Mouse (Mus musculus): ENCODE data around the gene Hsd11b2. TPM values are rescaled to one million over a fixed set of nuclear protein-coding genes. Genes with fewer than 3 reads are reported as not detected.

The Hsd11b2 gene
- polyA plus RNA-seq, 1 experiment from 2014 or later: 0.15 TPM

DNA sequence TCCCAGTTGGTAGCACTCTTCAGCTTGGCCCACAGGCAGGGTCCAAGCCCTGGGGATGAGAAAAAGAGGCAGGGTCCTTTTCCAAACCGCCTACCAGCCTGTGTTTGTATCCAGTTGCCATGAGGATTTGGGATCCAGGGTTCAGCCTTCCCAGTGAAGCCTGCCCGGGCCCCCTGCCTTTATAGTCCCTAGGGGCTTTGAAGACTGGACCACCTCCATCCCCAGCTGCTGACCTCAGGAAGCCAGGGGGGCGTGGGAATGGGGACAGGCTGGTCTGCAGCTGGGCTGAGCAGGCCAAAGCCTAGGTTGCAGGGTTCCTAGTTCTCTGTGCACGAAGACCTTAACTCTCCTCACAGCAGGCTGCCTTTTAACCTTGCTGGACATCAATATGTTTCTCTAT lies 43.3 kb upstream of the Hsd11b2 start:
- peaks cover 12% of the 10 kb centered on the region; the same call in 1 of the 2 replicates for H3K27me3 ChIP-seq
- no peak overlapping the region for H3K4me2 ChIP-seq
- H3K9me3 ChIP-seq (replicated peaks): no peaks in the 10 kb centered on the region
- H3K36me3 ChIP-seq: no peaks in the 10 kb centered on the region
- no peak overlapping the region for H3K4me3 ChIP-seq
- ATAC-seq (replicated peaks; ENCODE audit: insufficient number of reproducible peaks, insufficient read depth, low FRiP score, low read depth): no peak
- H3K9ac ChIP-seq: no peak overlapping the region
- H3K27ac ChIP-seq: peak overlapping the region; percentile 34; the same call in 1 of the 2 replicates
- peaks cover 58% of the 10 kb centered on the region for H3K4me1 ChIP-seq (replicated peaks)
- 65% methylated on average over 4 of the region's 4 CpGs for WGBS

DNA sequence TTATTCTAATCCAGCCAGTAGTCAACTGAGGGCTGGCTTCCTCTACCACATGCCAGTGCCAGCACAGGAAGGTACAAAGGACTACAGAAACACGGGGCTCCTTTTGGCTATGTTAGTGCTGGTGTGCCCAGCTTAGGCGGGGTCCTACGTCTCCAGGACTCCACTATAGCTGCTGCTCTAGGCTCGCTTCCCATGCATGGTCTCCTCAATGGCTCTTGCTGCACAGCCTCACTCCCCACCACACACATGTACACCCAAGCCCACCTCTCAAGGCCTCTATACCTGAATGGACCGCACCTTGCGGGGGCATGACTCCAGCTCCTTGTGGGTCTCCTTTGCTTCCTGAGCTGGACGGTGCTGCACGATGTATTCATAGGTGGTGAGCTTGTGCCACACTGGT lies 42.8 kb upstream of the Hsd11b2 start:
- no peak for ATAC-seq (replicated peaks; ENCODE audit: insufficient number of reproducible peaks, insufficient read depth, low FRiP score, low read depth)
- 91% methylated on average over 8 of the region's 8 CpGs for WGBS
- H3K4me1 ChIP-seq (replicated peaks): peaks cover 56% of the 10 kb centered on the region
- H3K9me3 ChIP-seq (replicated peaks): no peaks in the 10 kb centered on the region
- H3K27me3 ChIP-seq: peaks cover 12% of the 10 kb centered on the region; the same call in 1 of the 2 replicates
- no peak overlapping the region for H3K9ac ChIP-seq
- no peak overlapping the region for H3K27ac ChIP-seq
- no peak overlapping the region for H3K4me3 ChIP-seq
- no peak overlapping the region for H3K4me2 ChIP-seq
- no peaks in the 10 kb centered on the region for H3K36me3 ChIP-seq

- ATAC-seq (replicated peaks; ENCODE audit: insufficient number of reproducible peaks, insufficient read depth, low FRiP score, low read depth): no peak
- peaks cover 56% of the 10 kb centered on the region for H3K4me1 ChIP-seq (replicated peaks)
- no peaks in the 10 kb centered on the region for H3K9me3 ChIP-seq (replicated peaks)
- H3K27ac ChIP-seq: no peak overlapping the region
- no peak overlapping the region for H3K4me3 ChIP-seq
- H3K27me3 ChIP-seq: peaks cover 12% of the 10 kb centered on the region; the same call in 1 of the 2 replicates
- no peaks in the 10 kb centered on the region for H3K36me3 ChIP-seq
- 93% methylated on average over 7 of the region's 7 CpGs for WGBS
- H3K9ac ChIP-seq: no peak overlapping the region
- no peak overlapping the region for H3K4me2 ChIP-seq
Measured at GRCm38 (mm10) chr8:105476161-105476560, 42.4 kb upstream of the Hsd11b2 start.

DNA sequence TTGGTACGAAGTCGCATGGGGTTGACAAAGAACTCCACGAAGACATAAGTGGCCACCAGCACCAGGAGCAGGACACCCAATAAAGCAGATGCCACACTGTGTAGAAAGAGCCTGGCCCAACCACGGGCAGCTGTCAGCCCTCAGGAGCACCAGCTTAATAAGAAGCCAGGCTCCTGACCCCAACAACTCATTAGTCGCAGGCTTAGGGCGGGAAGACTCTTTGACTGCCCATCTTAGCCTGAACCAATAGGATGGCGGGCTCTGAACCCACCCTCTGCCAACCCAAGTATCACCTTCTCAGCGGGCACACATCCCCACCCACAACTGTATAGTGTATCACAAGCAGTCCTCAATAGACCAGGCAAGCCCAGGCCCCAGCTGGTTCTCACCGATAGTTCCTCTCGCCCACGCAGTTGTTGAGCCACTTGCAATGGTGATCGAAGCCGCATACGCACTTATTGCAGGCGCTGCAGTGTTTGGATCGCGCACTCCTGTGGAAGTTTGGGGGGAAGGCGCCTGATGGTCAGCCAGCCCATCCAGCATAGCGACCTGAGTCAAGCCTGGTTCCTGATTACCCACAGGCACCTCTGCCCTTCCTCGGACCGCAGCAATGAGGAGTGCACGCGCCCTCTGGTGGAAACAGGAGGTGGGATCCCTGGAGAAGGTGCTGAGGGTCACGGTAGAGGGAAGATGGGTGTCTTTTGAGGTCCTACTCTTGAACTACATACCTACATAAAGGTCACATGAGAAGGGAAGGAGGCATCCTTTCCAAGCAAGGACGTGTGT lies 41.7 kb upstream of the Hsd11b2 start:
- no peak for ATAC-seq (replicated peaks; ENCODE audit: insufficient number of reproducible peaks, insufficient read depth, low FRiP score, low read depth)
- WGBS: 43% methylated on average over 25 of the region's 25 CpGs

DNA sequence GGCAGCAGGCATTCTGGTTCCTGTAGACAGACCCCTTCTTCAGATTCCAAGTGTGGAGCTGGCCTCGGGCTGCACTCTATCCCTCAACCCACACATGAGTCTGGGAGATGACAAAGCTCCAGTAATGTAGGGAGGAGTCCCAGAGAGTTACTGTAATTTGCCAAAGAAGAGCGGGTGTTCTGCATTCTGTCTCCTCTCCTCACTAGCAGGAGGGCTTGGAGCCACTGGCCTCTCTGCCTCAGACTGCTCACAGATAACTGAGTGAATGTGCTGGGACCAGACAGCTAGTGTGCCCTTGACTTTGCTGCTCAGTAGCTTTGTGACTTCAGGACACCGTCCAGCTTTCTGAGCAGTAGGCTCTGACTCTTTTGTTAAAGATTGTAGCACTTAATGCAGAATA lies 40.8 kb upstream of the Hsd11b2 start:
- H3K4me2 ChIP-seq: no peak overlapping the region
- H3K4me3 ChIP-seq: no peak overlapping the region
- WGBS: 31% methylated on average over 3 of the region's 3 CpGs
- peaks cover 46% of the 10 kb centered on the region for H3K4me1 ChIP-seq (replicated peaks)
- H3K9ac ChIP-seq: no peak overlapping the region
- ATAC-seq (replicated peaks; ENCODE audit: insufficient number of reproducible peaks, insufficient read depth, low FRiP score, low read depth): no peak
- H3K27me3 ChIP-seq: peaks cover 9% of the 10 kb centered on the region; the same call in 1 of the 2 replicates
- H3K36me3 ChIP-seq: no peaks in the 10 kb centered on the region
- peak overlapping the region; percentile 60 for H3K27ac ChIP-seq
- H3K9me3 ChIP-seq (replicated peaks): no peaks in the 10 kb centered on the region

More for the DNA sequence above, 41.7 kb upstream of the Hsd11b2 start:
- Histone ChIP-seq H3K4me1 (replicated peaks) (peaks cover 52% of the 10 kb centered on the region), H3K36me3 (no peaks in the 10 kb centered on the region), H3K4me3 (no peak overlapping the region), H3K9me3 (replicated peaks) (no peaks in the 10 kb centered on the region), H3K4me2 (no peak overlapping the region), H3K9ac (no peak overlapping the region), H3K27me3 (peaks cover 12% of the 10 kb centered on the region; the same call in 1 of the 2 replicates), H3K27ac (no peak overlapping the region)

DNA sequence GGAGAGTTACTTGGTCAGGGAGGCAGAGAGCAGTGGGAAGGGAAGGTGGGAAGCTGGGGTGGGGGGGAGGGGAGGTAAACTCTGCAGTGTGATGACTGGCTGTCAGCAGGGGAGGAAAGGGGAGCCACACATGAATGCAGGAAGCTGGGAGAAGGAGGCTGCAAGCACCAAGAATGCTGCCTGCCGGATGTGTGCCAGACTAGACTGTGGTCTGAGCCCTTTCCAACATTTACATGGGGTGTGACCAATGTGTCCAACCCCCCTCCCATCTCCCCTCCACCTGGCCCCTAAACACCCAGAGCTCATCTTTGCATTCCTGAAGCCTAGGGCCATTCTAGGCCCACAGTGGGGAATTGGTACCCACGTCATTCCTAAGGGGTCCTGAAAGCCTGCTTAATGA lies 37.5 kb upstream of the Hsd11b2 start:
- Histone ChIP-seq H3K9me3 (replicated peaks) (no peaks in the 10 kb centered on the region), H3K9ac (no peak overlapping the region), H3K36me3 (0 out of 2 replicates have a peak, but pooled peaks cover 3% of the 10 kb centered on the region), H3K4me3 (no peak overlapping the region), H3K27me3 (no peaks in the 10 kb centered on the region; the same call in 1 of the 2 replicates), H3K4me1 (replicated peaks) (peaks cover 27% of the 10 kb centered on the region), H3K27ac (no peak overlapping the region), H3K4me2 (no peak overlapping the region)
- no peak for ATAC-seq (replicated peaks; ENCODE audit: insufficient number of reproducible peaks, insufficient read depth, low FRiP score, low read depth)
- 22% methylated on average over 2 of the region's 2 CpGs for WGBS

DNA sequence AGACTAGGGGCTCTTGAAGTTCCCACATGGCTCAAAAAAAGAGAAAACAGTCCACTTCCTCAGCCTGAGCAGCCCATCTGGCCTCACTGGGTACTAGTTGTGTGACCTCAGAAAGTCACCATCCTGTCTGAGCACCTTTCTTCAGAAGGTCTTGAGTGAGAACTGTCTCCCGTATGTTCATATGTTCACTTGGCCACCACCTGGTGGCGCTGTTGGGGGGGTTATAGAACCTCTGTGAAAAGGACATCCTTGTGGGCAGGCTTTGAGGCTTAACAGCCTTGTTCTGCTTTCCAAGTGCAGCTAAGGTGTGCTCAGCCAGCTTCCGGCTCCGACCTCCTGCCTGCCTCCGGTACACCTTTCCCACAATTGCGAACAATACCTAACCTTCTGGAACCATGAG lies 37.1 kb upstream of the Hsd11b2 start:
- ATAC-seq (replicated peaks; ENCODE audit: insufficient number of reproducible peaks, insufficient read depth, low FRiP score, low read depth): no peak
- no peak overlapping the region for H3K4me2 ChIP-seq
- 72% methylated on average over 6 of the region's 6 CpGs for WGBS
- no peaks in the 10 kb centered on the region for H3K9me3 ChIP-seq (replicated peaks)
- H3K27me3 ChIP-seq: no peaks in the 10 kb centered on the region
- H3K27ac ChIP-seq: no peak overlapping the region
- H3K4me3 ChIP-seq: no peak overlapping the region
- H3K9ac ChIP-seq: no peak overlapping the region
- peaks cover 27% of the 10 kb centered on the region for H3K4me1 ChIP-seq (replicated peaks)
- 0 out of 2 replicates have a peak, but pooled peaks cover 3% of the 10 kb centered on the region for H3K36me3 ChIP-seq

GRCm38 (mm10) chr8:105482123-105482522 lies 36.4 kb upstream of the Hsd11b2 start:
- 78% methylated on average over 8 of the region's 8 CpGs for WGBS
- ATAC-seq (replicated peaks; ENCODE audit: insufficient number of reproducible peaks, insufficient read depth, low FRiP score, low read depth): no peak
- Histone ChIP-seq H3K36me3 (0 out of 2 replicates have a peak, but pooled peaks cover 3% of the 10 kb centered on the region), H3K4me3 (no peak overlapping the region), H3K9me3 (replicated peaks) (no peaks in the 10 kb centered on the region), H3K27me3 (no peaks in the 10 kb centered on the region), H3K27ac (no peak overlapping the region), H3K4me2 (no peak overlapping the region), H3K9ac (no peak overlapping the region), H3K4me1 (replicated peaks) (peaks cover 22% of the 10 kb centered on the region)

DNA sequence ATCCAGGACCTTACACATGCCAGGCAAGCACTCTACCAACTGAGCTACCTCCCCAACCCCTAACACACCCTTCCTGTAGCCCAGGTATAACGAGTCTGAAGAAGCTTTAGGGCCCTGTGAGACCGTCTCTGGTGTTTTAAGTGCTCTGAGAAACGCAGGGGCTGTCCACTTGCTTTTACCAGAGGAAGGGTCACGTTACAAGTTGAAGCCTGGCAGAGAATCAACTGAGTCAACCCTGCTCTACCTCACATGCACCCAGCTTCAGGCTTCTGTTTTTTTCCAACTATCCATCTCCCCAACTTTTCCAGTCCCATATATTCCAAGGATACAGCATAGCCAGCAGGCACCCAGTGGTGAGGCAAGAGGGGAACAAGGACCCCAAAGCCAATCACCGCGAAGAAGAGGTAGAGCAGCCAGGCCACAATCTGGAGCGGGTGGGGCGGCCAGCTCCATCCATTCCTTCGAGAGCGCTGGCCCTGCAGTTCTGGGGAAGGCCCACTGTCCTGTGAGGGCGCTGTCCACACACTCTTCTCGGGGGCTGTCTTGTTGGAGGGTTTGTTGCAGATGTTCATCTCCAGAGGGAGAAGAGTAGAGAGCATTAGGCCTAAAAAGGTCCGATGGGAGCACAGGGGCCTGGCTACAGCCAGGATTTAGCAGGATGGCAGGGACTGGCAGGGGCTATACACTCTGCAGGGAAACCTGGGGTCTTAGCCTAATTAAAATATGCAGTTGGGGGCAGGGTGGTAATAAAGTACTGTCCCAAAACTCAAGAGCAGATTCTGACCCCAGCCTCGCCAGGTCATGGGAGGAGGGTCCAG lies 35.1 kb upstream of the Hsd11b2 start:
- Histone ChIP-seq H3K27me3 (no peaks in the 10 kb centered on the region), H3K4me2 (no peak overlapping the region), H3K4me3 (no peak overlapping the region), H3K9ac (no peak overlapping the region), H3K36me3 (0 out of 2 replicates have a peak, but pooled peaks cover 3% of the 10 kb centered on the region), H3K27ac (no peak overlapping the region), H3K9me3 (replicated peaks) (no peaks in the 10 kb centered on the region), H3K4me1 (replicated peaks) (peaks cover 9% of the 10 kb centered on the region)
- 0 out of 2 replicates have a peak, but pooled peaks have one; percentile 44 for ATAC-seq (replicated peaks; ENCODE audit: insufficient number of reproducible peaks, insufficient read depth, low FRiP score, low read depth)
- WGBS: 46% methylated on average over 14 of the region's 14 CpGs

DNA sequence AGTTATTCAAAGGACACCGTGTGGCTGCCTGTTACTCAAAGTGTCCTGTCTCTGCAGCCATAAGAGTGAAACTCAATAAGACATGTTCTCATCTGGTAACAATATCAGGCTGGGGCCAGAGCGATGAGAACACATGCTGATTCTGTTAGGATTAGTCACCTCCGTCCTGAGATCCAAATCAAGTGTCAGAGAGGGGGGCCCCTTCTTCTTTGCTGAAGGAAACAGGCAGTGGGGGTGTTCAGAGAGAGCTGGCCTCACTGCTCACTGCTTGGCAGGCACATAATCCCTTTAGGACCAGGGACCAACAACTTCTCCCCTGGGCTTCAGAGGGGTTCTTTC lies 34.6 kb upstream of the Hsd11b2 start:
- H3K9ac ChIP-seq: no peak overlapping the region
- WGBS: 64% methylated on average over 3 of the region's 3 CpGs
- H3K27ac ChIP-seq: no peak overlapping the region

GRCm38 (mm10) chr8:105484392-105484791 lies 34.2 kb upstream of the Hsd11b2 start:
- 0 out of 2 replicates have a peak, but pooled peaks cover 3% of the 10 kb centered on the region for H3K36me3 ChIP-seq
- H3K9ac ChIP-seq: no peak overlapping the region
- no peak for ATAC-seq (replicated peaks; ENCODE audit: insufficient number of reproducible peaks, insufficient read depth, low FRiP score, low read depth)
- no peaks in the 10 kb centered on the region for H3K27me3 ChIP-seq
- no peak overlapping the region for H3K4me2 ChIP-seq
- no peak overlapping the region for H3K4me3 ChIP-seq
- no peaks in the 10 kb centered on the region for H3K9me3 ChIP-seq (replicated peaks)
- H3K27ac ChIP-seq: no peak overlapping the region
- peaks cover 7% of the 10 kb centered on the region for H3K4me1 ChIP-seq (replicated peaks)
- 42% methylated on average over 2 of the region's 2 CpGs for WGBS

More for the DNA sequence above, 34.6 kb upstream of the Hsd11b2 start:
- no peaks in the 10 kb centered on the region for H3K27me3 ChIP-seq
- H3K4me2 ChIP-seq: no peak overlapping the region
- no peaks in the 10 kb centered on the region for H3K9me3 ChIP-seq (replicated peaks)
- 0 out of 2 replicates have a peak, but pooled peaks cover 3% of the 10 kb centered on the region for H3K36me3 ChIP-seq
- H3K4me3 ChIP-seq: no peak overlapping the region
- H3K4me1 ChIP-seq (replicated peaks): peaks cover 7% of the 10 kb centered on the region
- ATAC-seq (replicated peaks; ENCODE audit: insufficient number of reproducible peaks, insufficient read depth, low FRiP score, low read depth): no peak

Data from heart, embryonic 15.5 days (tissue).